Mouse (Mus musculus) kidney, adult 8-10 months (tissue): Measurements from ENCODE around the gene Rps25.

Source experiments
- DNase-seq, 2 experiments: peaks; one replicate each; pipeline ENCODE4 v3.0.0; 2022

The Rps25 gene

GRCm38 (mm10) chr9:44457035-44457742 lies 50.2 kb downstream of the Rps25 start:
- no peak for DNase-seq
